Mouse (Mus musculus) ES-Bruce4 (cell line): ENCODE measurements around the gene Gm867.

Experiments used
- CTCF ChIP-seq: IDR thresholded peaks from one replicate; pipeline ENCODE4 v1.8.1; 2011; ENCODE audit warnings: low read depth, low read length
- POLR2A ChIP-seq: IDR thresholded peaks from one replicate; pipeline ENCODE4 v1.8.1; 2011; ENCODE audit warnings: low read length; ENCODE audit not compliant: insufficient read depth

DNA sequence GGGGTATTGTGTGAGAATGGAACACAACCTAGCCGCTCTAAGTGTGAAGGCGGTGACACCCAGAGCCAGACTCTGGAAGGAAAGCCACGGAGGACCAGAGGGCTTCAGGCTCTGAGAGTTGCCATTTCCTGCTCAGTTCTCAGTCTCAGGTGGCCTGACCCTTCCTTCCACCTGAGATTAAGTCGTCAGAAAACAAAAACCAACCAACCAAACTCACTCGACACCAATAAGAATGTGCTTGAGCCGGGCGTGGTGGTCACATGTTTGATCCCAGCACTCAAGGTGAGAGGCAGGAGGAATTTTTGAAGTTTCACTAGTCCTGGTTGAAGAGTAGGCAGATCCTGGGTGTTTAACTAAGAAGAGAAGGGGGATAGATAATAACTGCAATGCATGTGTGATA is 5.4 kb upstream of the Gm867 start:
- TF ChIP-seq CTCF (no peak), POLR2A (no peak)
